Mouse (Mus musculus) myocyte (in vitro differentiated cells): ENCODE measurements around the gene Cps1. TPM values are rescaled to one million over a fixed set of nuclear protein-coding genes. Genes with fewer than 3 reads are reported as not detected.

ENCODE experiments used
- H3K27me3 ChIP-seq: one replicate; pipeline ENCODE4 v1.6.1; 2011; ENCODE audit not compliant: control insufficient read depth, insufficient read depth, insufficient read length
- H3K36me3 ChIP-seq: one replicate; pipeline ENCODE4 v1.6.1; 2011; ENCODE audit not compliant: control insufficient read depth, insufficient read depth
- H3K4me2 ChIP-seq: one replicate; pipeline ENCODE4 v1.6.1; 2011; ENCODE audit warnings: low read depth, control low read depth
- H3K4me3 ChIP-seq: one replicate; pipeline ENCODE4 v1.5.1; 2011; ENCODE audit warnings: mild to moderate bottlenecking, control low read depth, moderate library complexity
- H3K79me2 ChIP-seq: one replicate; pipeline ENCODE4 v1.6.1; 2011; ENCODE audit not compliant: control insufficient read depth, insufficient read depth
- H3ac ChIP-seq: one replicate; pipeline ENCODE4 v1.6.1; 2011; ENCODE audit not compliant: control insufficient read depth, insufficient read length
- CEBPB ChIP-seq: IDR thresholded peaks from 2 replicates; pipeline ENCODE4 v1.6.1; 2011; ENCODE audit warnings: mild to moderate bottlenecking, moderate library complexity; ENCODE audit not compliant: poor library complexity, insufficient read depth, severe bottlenecking
- E2F4 ChIP-seq: IDR thresholded peaks from one replicate; pipeline ENCODE4 v1.6.1; 2011; ENCODE audit warnings: mild to moderate bottlenecking, control low read depth, moderate library complexity; ENCODE audit not compliant: insufficient read depth
- MAX ChIP-seq: IDR thresholded peaks from one replicate; pipeline ENCODE4 v1.6.1; 2011; ENCODE audit warnings: low read depth, mild to moderate bottlenecking, control low read depth
- MYOD1 ChIP-seq, 3 experiments: IDR thresholded peaks; one replicate each; pipeline ENCODE4 v1.6.1; 2011; ENCODE audit warnings: control low read depth in 2 of 3, low read depth in 2 of 3, mild to moderate bottlenecking in 2 of 3, moderate library complexity in 1 of 3; ENCODE audit not compliant: insufficient read length in 2 of 3, control insufficient read depth in 1 of 3
- MYOG ChIP-seq, 3 experiments: IDR thresholded peaks; one replicate each; pipeline ENCODE4 v1.6.1; 2011; ENCODE audit warnings: control low read depth in 2 of 3, low read depth in 2 of 3, mild to moderate bottlenecking in 2 of 3; ENCODE audit not compliant: insufficient read length in 2 of 3, control insufficient read depth in 1 of 3, insufficient read depth in 1 of 3
- POLR2A ChIP-seq: IDR thresholded peaks from one replicate; pipeline ENCODE4 v1.6.1; 2011; ENCODE audit warnings: low read depth, mild to moderate bottlenecking, control low read depth, moderate library complexity; ENCODE audit not compliant: insufficient read length
- POLR2AphosphoS2 ChIP-seq: IDR thresholded peaks from one replicate; pipeline ENCODE4 v1.6.1; 2011; ENCODE audit warnings: low read depth, control low read depth; ENCODE audit not compliant: insufficient read length
- REST ChIP-seq: IDR thresholded peaks from one replicate; pipeline ENCODE4 v1.6.1; 2011; ENCODE audit warnings: mild to moderate bottlenecking, control low read depth, moderate library complexity; ENCODE audit not compliant: insufficient read depth, insufficient read length
- SRF ChIP-seq: IDR thresholded peaks from one replicate; pipeline ENCODE4 v1.6.1; 2011; ENCODE audit warnings: low read depth; ENCODE audit not compliant: control insufficient read depth, insufficient read length
- TCF12 ChIP-seq: IDR thresholded peaks from one replicate; pipeline ENCODE4 v1.6.1; 2011; ENCODE audit warnings: mild to moderate bottlenecking, control low read depth; ENCODE audit not compliant: poor library complexity, insufficient read depth, severe bottlenecking
- TCF3 ChIP-seq: IDR thresholded peaks from one replicate; pipeline ENCODE4 v1.6.1; 2011; ENCODE audit warnings: low read depth, control low read depth; ENCODE audit not compliant: insufficient read length
- USF1 ChIP-seq: IDR thresholded peaks from one replicate; pipeline ENCODE4 v1.6.1; 2011; ENCODE audit warnings: low read depth, mild to moderate bottlenecking, control low read depth, moderate library complexity
- polyA plus RNA-seq: library from polyadenylated mRNA; unstranded; fragments of >200 nt; fragmentation: generic; extraction: Trizol; gene quantifications from one replicate; pipeline ENCODE4 v1.2.1, GENCODE M21; 2012; ENCODE audit warnings: missing spikeins

The Cps1 gene
- 0.02 TPM for polyA plus RNA-seq

GRCm38 (mm10) chr1:67122797-67123196, at the start of gene Cps1:
TSS of gene Cps1 (plus strand) at chr1:67123026.
- no peak within 1 kb of the TSS for H3ac ChIP-seq
- no peaks in the 10 kb centered on the region for H3K79me2 ChIP-seq
- H3K36me3 ChIP-seq = no peaks in the 10 kb centered on the region
- H3K4me3 ChIP-seq = no peak within 1 kb of the TSS
- H3K4me2 ChIP-seq = no peak within 1 kb of the TSS
- no peaks in the 10 kb centered on the region for H3K27me3 ChIP-seq
- no peak for TF ChIP-seq SRF
- no peak for TF ChIP-seq POLR2A
- no peak for TF ChIP-seq TCF12
- TF ChIP-seq MYOD1 (IDR thresholded peaks at IDR 0.05; ENCODE audit: control insufficient read depth in 1 of 3, insufficient read length in 2 of 3, low read depth in 2 of 3) = no peak

- H3K79me2 ChIP-seq = no peaks in the 10 kb centered on the region
- no peak for TF ChIP-seq POLR2A
- no peak for TF ChIP-seq CEBPB
- no peak for TF ChIP-seq REST
- no peak for TF ChIP-seq POLR2AphosphoS2
- TF ChIP-seq SRF = no peak
- TF ChIP-seq MYOG (IDR thresholded peaks at IDR 0.05; ENCODE audit: control insufficient read depth in 1 of 3, insufficient read depth in 1 of 3, insufficient read length in 2 of 3, low read depth in 2 of 3) = no peak
- TF ChIP-seq USF1 = no peak
- no peak for TF ChIP-seq TCF12
- no peak for TF ChIP-seq E2F4
- no peak for TF ChIP-seq MAX
- TF ChIP-seq MYOD1 (IDR thresholded peaks at IDR 0.05; ENCODE audit: control insufficient read depth in 1 of 3, insufficient read length in 2 of 3, low read depth in 2 of 3) = no peak
- TF ChIP-seq TCF3 = no peak
- H3K4me3 ChIP-seq = no peak overlapping the region
- H3K4me2 ChIP-seq = no peak overlapping the region
- no peak overlapping the region for H3ac ChIP-seq
- H3K27me3 ChIP-seq = no peaks in the 10 kb centered on the region
- H3K36me3 ChIP-seq = no peaks in the 10 kb centered on the region
Observed at GRCm38 (mm10) chr1:67077739-67078138, 45.1 kb upstream of the Cps1 start.

- no peaks in the 10 kb centered on the region for H3K27me3 ChIP-seq
- no peak overlapping the region for H3K4me2 ChIP-seq
- H3K36me3 ChIP-seq = no peaks in the 10 kb centered on the region
- no peaks in the 10 kb centered on the region for H3K79me2 ChIP-seq
- H3ac ChIP-seq = no peak overlapping the region
- no peak overlapping the region for H3K4me3 ChIP-seq
- TF ChIP-seq POLR2AphosphoS2 (no peak), MAX (no peak), TCF3 (no peak), E2F4 (no peak), POLR2A (no peak), MYOG (IDR thresholded peaks at IDR 0.05; ENCODE audit: control insufficient read depth in 1 of 3, insufficient read depth in 1 of 3, insufficient read length in 2 of 3, low read depth in 2 of 3) (no peak), TCF12 (no peak), USF1 (no peak), REST (no peak), MYOD1 (IDR thresholded peaks at IDR 0.05; ENCODE audit: control insufficient read depth in 1 of 3, insufficient read length in 2 of 3, low read depth in 2 of 3) (no peak), CEBPB (no peak), SRF (no peak)
Observed at GRCm38 (mm10) chr1:67078666-67079065, 44.2 kb upstream of the Cps1 start.

- Histone ChIP-seq H3K36me3 (no peaks in the 10 kb centered on the region), H3K4me3 (no peak overlapping the region), H3K79me2 (no peaks in the 10 kb centered on the region), H3K4me2 (no peak overlapping the region), H3ac (no peak overlapping the region), H3K27me3 (no peaks in the 10 kb centered on the region)
- no peak for TF ChIP-seq CEBPB
- TF ChIP-seq POLR2AphosphoS2 = no peak
- no peak for TF ChIP-seq MYOD1 (IDR thresholded peaks at IDR 0.05; ENCODE audit: control insufficient read depth in 1 of 3, insufficient read length in 2 of 3, low read depth in 2 of 3)
- TF ChIP-seq E2F4 = no peak
- TF ChIP-seq MYOG (IDR thresholded peaks at IDR 0.05; ENCODE audit: control insufficient read depth in 1 of 3, insufficient read depth in 1 of 3, insufficient read length in 2 of 3, low read depth in 2 of 3) = no peak
- no peak for TF ChIP-seq POLR2A
- TF ChIP-seq USF1 = no peak
- no peak for TF ChIP-seq SRF
- no peak for TF ChIP-seq TCF3
- TF ChIP-seq TCF12 = no peak
Observed at GRCm38 (mm10) chr1:67079146-67079545, 43.7 kb upstream of the Cps1 start.

GRCm38 (mm10) chr1:67092473-67092872, 30.4 kb upstream of the Cps1 start:
- Histone ChIP-seq H3K36me3 (no peaks in the 10 kb centered on the region), H3K4me3 (no peak overlapping the region), H3K4me2 (no peak overlapping the region), H3K79me2 (no peaks in the 10 kb centered on the region), H3K27me3 (no peaks in the 10 kb centered on the region), H3ac (no peak overlapping the region)
- TF ChIP-seq MAX = no peak
- TF ChIP-seq CEBPB = no peak
- TF ChIP-seq SRF = no peak
- no peak for TF ChIP-seq TCF3
- no peak for TF ChIP-seq E2F4
- TF ChIP-seq POLR2AphosphoS2 = no peak
- TF ChIP-seq TCF12 = no peak
- TF ChIP-seq MYOG (IDR thresholded peaks at IDR 0.05; ENCODE audit: control insufficient read depth in 1 of 3, insufficient read depth in 1 of 3, insufficient read length in 2 of 3, low read depth in 2 of 3) = no peak
- TF ChIP-seq REST = no peak
- TF ChIP-seq MYOD1 (IDR thresholded peaks at IDR 0.05; ENCODE audit: control insufficient read depth in 1 of 3, insufficient read length in 2 of 3, low read depth in 2 of 3) = no peak
- no peak for TF ChIP-seq USF1
- no peak for TF ChIP-seq POLR2A
